Mouse (Mus musculus): Measurements from ENCODE around the gene Ndufs5.

DNA sequence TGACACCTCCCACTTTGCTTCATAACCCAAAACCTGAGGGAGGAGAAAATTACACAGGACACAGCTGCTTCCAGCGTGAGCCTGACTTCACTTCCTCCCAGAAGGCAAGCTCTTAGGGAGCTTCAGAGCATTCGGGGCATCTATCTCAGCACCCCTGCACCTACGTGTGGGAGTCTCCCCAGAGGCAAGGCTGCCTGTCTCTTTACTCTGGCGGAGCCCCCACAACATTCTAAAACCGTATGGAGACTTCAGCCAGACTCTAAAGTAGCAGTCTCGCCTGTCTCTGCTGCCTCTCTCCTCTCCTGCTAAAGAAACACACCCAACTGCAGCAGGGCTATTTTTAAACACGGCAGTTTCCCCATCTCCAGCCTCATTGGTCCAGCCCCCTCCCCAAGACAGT lies 37.0 kb downstream of the Ndufs5 start:
- TF ChIP-seq CTCF (IDR thresholded peaks at IDR 0.05; ENCODE audit: borderline replicate concordance, insufficient read depth, low read depth, low read length), result no peak
- no peak for TF ChIP-seq POLR2A (IDR thresholded peaks at IDR 0.05; ENCODE audit: borderline replicate concordance, insufficient read depth, low read length)

Data from cerebellum, adult 2 months (tissue).